Mouse (Mus musculus) liver, embryonic 14.5 days (tissue): Measurements from ENCODE around the gene Crbn. TPM values are rescaled to one million over a fixed set of nuclear protein-coding genes. Genes with fewer than 3 reads are reported as not detected.

Source experiments
- ATAC-seq: fragments of 200-750 bp; cut with Nextera tagmentation; 2 replicates; pipeline ENCODE4 v1.8.0; 2017; ENCODE audit warnings: moderate number of reproducible peaks, mild to moderate bottlenecking, moderate library complexity; ENCODE audit not compliant: insufficient read depth
- DNase-seq, 3 experiments: peaks; one replicate each; pipeline ENCODE4 v3.0.0-alpha.2; 2012 to 2013; ENCODE audit warnings: low read depth in 3 of 3, low spot score in 3 of 3
- H3K27ac ChIP-seq: fragments of 300-500 bp; sonication (generic); 2 replicates; pipeline ENCODE4 v1.5.1; 2014; ENCODE audit warnings: moderate library complexity, mild to moderate bottlenecking, control low read depth, inconsistent platforms
- H3K27me3 ChIP-seq: fragments of 300-500 bp; sonication (generic); 2 replicates; pipeline ENCODE4 v1.6.1; 2014; ENCODE audit warnings: mild to moderate bottlenecking, low read length, moderate library complexity; ENCODE audit not compliant: control insufficient read depth, insufficient read depth
- H3K36me3 ChIP-seq: fragments of 300-500 bp; sonication (generic); replicated peaks from 2 replicates; pipeline ENCODE4 v1.6.1; 2014; ENCODE audit warnings: low read depth; ENCODE audit not compliant: control insufficient read depth, insufficient read depth
- H3K4me1 ChIP-seq, 2 experiments: fragments of 200-500 bp in 1 of 2; fragments of 300-500 bp in 1 of 2; sonication (generic) in 1 of 2; replicated peaks; 2 replicates each; pipeline ENCODE4 v1.6.1; 2012 to 2014; ENCODE audit warnings: antibody characterized with exemption in 1 of 2, inconsistent platforms in 1 of 2, low read length in 1 of 2; ENCODE audit not compliant: control insufficient read depth in 2 of 2, insufficient read depth in 2 of 2
- H3K4me2 ChIP-seq: fragments of 300-500 bp; sonication (generic); 2 replicates; pipeline ENCODE4 v1.6.1; 2014; ENCODE audit warnings: low read depth, mild to moderate bottlenecking, control low read depth, moderate library complexity
- H3K4me3 ChIP-seq, 2 experiments: fragments of 200-500 bp in 1 of 2; fragments of 300-500 bp in 1 of 2; sonication (generic) in 1 of 2; 2 replicates each; pipeline ENCODE4 v1.5.1; 2012 to 2014; ENCODE audit warnings: low read depth in 2 of 2, low read length in 2 of 2, mild to moderate bottlenecking in 2 of 2, control low read depth in 1 of 2, inconsistent platforms in 1 of 2, moderate library complexity in 1 of 2; ENCODE audit not compliant: insufficient read depth in 1 of 2
- H3K9ac ChIP-seq: fragments of 300-500 bp; sonication (generic); replicated peaks from 2 replicates; pipeline ENCODE4 v1.6.1; 2014; ENCODE audit warnings: mild to moderate bottlenecking, control low read depth, moderate library complexity
- H3K9me3 ChIP-seq: fragments of 300-500 bp; sonication (generic); 2 replicates; pipeline ENCODE4 v1.6.1; 2016; ENCODE audit warnings: low read length, mixed read lengths; ENCODE audit not compliant: control insufficient read depth
- CTCF ChIP-seq: IDR thresholded peaks from 2 replicates; pipeline ENCODE4 v1.5.1; 2016; ENCODE audit warnings: antibody characterized with exemption, low read depth, control low read depth
- EP300 ChIP-seq: IDR thresholded peaks from 2 replicates; pipeline ENCODE4 v1.6.1; 2016; ENCODE audit warnings: antibody characterized with exemption, low read depth
- WGBS: fragments of 180-500 bp; shearing (Covaris S2); extraction: QIAGEN DNeasy Blood & Tissue Kit; methylation state at CpG from one replicate; pipeline ENCODE4 v1.1.7; 2014; ENCODE audit not compliant: insufficient replicate concordance; 5-methylcytosine and 5-hydroxymethylcytosine counted together
- polyA plus RNA-seq, 2 experiments: library from polyadenylated mRNA; depleted of rRNA in 1 of 2; stranded (reverse) in 1 of 2; unstranded in 1 of 2; fragments of >200 nt; fragmentation: Nextera tagmentation in 1 of 2; extraction: Ambion mirVana in 1 of 2; gene quantifications; 2 replicates each; pipeline versions ENCODE4 v1.2.1 to v1.2.3; 2012 to 2014

Crbn gene
- polyA plus RNA-seq, 2 experiments = 7.5 to 23.0 TPM

- H3K9ac ChIP-seq = no peak overlapping the region
- TF ChIP-seq EP300 = no peak
- 51% methylated on average over 4 of the region's 4 CpGs for WGBS
- no peak overlapping the region for H3K4me3 ChIP-seq
- H3K36me3 ChIP-seq = peaks cover 4% of the 10 kb centered on the region
- no peak for ATAC-seq
- no peak for DNase-seq
- H3K9me3 ChIP-seq = no peaks in the 10 kb centered on the region
- no peak overlapping the region for H3K4me2 ChIP-seq
- H3K27ac ChIP-seq = no peak overlapping the region
- peaks cover 3 to 6% of the 10 kb centered on the region in 2 experiments; a peak in 3 of 4 replicates for H3K4me1 ChIP-seq
- H3K27me3 ChIP-seq = no peaks in the 10 kb centered on the region
These were observed 33.1 kb downstream of the Crbn start for GRCm38 (mm10) chr6:106766774-106767173.

GRCm38 (mm10) chr6:106765892-106766291, 34.0 kb downstream of the Crbn start:
- no peak for DNase-seq
- no peak overlapping the region for H3K4me3 ChIP-seq
- no peaks in the 10 kb centered on the region for H3K36me3 ChIP-seq
- H3K9ac ChIP-seq = no peak overlapping the region
- no peak overlapping the region for H3K27ac ChIP-seq
- no peak for TF ChIP-seq CTCF
- TF ChIP-seq EP300 = no peak
- H3K9me3 ChIP-seq = no peaks in the 10 kb centered on the region
- ATAC-seq = no peak
- H3K4me2 ChIP-seq = no peak overlapping the region
- H3K27me3 ChIP-seq = no peaks in the 10 kb centered on the region
- 42% methylated on average over 1 of the region's 1 CpGs for WGBS
- peaks cover 3 to 6% of the 10 kb centered on the region in 2 experiments; a peak in 3 of 4 replicates for H3K4me1 ChIP-seq

GRCm38 (mm10) chr6:106761486-106761885, 38.4 kb downstream of the Crbn start:
- H3K4me3 ChIP-seq = no peak overlapping the region
- no peaks in the 10 kb centered on the region; a peak in 2 of 4 replicates for H3K4me1 ChIP-seq
- DNase-seq = no peak
- TF ChIP-seq CTCF (no peak), EP300 (no peak)
- peak; percentile 43; the same call in 1 of the 2 replicates for ATAC-seq
- H3K9me3 ChIP-seq = no peaks in the 10 kb centered on the region
- no peaks in the 10 kb centered on the region for H3K27me3 ChIP-seq
- no peak overlapping the region for H3K27ac ChIP-seq
- no peak overlapping the region for H3K9ac ChIP-seq
- 19% methylated on average over 1 of the region's 1 CpGs for WGBS
- H3K4me2 ChIP-seq = no peak overlapping the region
- H3K36me3 ChIP-seq = no peaks in the 10 kb centered on the region

GRCm38 (mm10) chr6:106760473-106761218, 39.2 kb downstream of the Crbn start:
- ATAC-seq (no peak), DNase-seq (no peak)
- no peak overlapping the region for H3K4me2 ChIP-seq
- H3K27me3 ChIP-seq = no peaks in the 10 kb centered on the region
- no peak overlapping the region for H3K4me3 ChIP-seq
- no peaks in the 10 kb centered on the region; a peak in 2 of 4 replicates for H3K4me1 ChIP-seq
- no peaks in the 10 kb centered on the region for H3K9me3 ChIP-seq
- no peaks in the 10 kb centered on the region for H3K36me3 ChIP-seq
- WGBS = 30% methylated on average over 3 of the region's 3 CpGs
- TF ChIP-seq EP300 = no peak
- no peak for TF ChIP-seq CTCF
- no peak overlapping the region for H3K27ac ChIP-seq
- no peak overlapping the region for H3K9ac ChIP-seq

- DNase-seq = no peak
- ATAC-seq = no peak
- TF ChIP-seq EP300 (no peak), CTCF (no peak)
- H3K4me2 ChIP-seq = no peak overlapping the region
- H3K4me1 ChIP-seq = no peaks in the 10 kb centered on the region; a peak in 2 of 4 replicates
- no peaks in the 10 kb centered on the region for H3K36me3 ChIP-seq
- H3K27me3 ChIP-seq = no peaks in the 10 kb centered on the region
- 22% methylated on average over 3 of the region's 3 CpGs for WGBS
- no peak overlapping the region for H3K9ac ChIP-seq
- H3K9me3 ChIP-seq = no peaks in the 10 kb centered on the region
- H3K27ac ChIP-seq = no peak overlapping the region
- H3K4me3 ChIP-seq = no peak overlapping the region
These were observed 41.6 kb downstream of the Crbn start for GRCm38 (mm10) chr6:106758299-106758698.
